Mouse (Mus musculus): Measurements from ENCODE around the gene Col8a1.
A peak's percentile ranks its signal among the peaks of the same experiment; 100 is the strongest.

The Col8a1 gene

GRCm38 (mm10) chr16:57672251-57672650, 82.3 kb downstream of the Col8a1 start:
- DNase-seq (ENCODE audit: low spot score): no peak

GRCm38 (mm10) chr16:57671637-57672036, 82.9 kb downstream of the Col8a1 start:
- no peak for DNase-seq (ENCODE audit: low spot score)

GRCm38 (mm10) chr16:57669348-57669747, 85.2 kb downstream of the Col8a1 start:
- DNase-seq (ENCODE audit: low spot score): no peak

- no peak for DNase-seq (ENCODE audit: low spot score)
Measured at GRCm38 (mm10) chr16:57662661-57663060, 91.9 kb downstream of the Col8a1 start.

GRCm38 (mm10) chr16:57649888-57650287, 104.6 kb downstream of the Col8a1 start:
- DNase-seq (ENCODE audit: low spot score): no peak

- no peak for DNase-seq (ENCODE audit: low spot score)
Measured at GRCm38 (mm10) chr16:57641346-57641885, 113.1 kb downstream of the Col8a1 start.

GRCm38 (mm10) chr16:57634766-57635165, 119.8 kb downstream of the Col8a1 start:
- DNase-seq (ENCODE audit: low spot score): no peak

- DNase-seq (ENCODE audit: low spot score): peak; percentile 52
Measured at GRCm38 (mm10) chr16:57634191-57634590, 120.3 kb downstream of the Col8a1 start.

- peak; percentile 23 for DNase-seq (ENCODE audit: low spot score)
Measured at GRCm38 (mm10) chr16:57611768-57612167, 142.8 kb downstream of the Col8a1 start.

- DNase-seq (ENCODE audit: low spot score): peak; percentile 79
Measured at GRCm38 (mm10) chr16:57606444-57607227, 147.9 kb downstream of the Col8a1 start, which contains the start of gene Cmss1. TSS of gene Cmss1 (minus strand) at chr16:57606864.

- no peak for DNase-seq (ENCODE audit: low spot score)
Measured at GRCm38 (mm10) chr16:57601031-57601430, 153.5 kb downstream of the Col8a1 start.

- DNase-seq (ENCODE audit: low spot score): peak; percentile 35
Measured at GRCm38 (mm10) chr16:57597295-57597957, 157.1 kb downstream of the Col8a1 start.

GRCm38 (mm10) chr16:57593422-57594157, 160.9 kb downstream of the Col8a1 start:
- DNase-seq (ENCODE audit: low spot score): peak; percentile 73

GRCm38 (mm10) chr16:57585201-57585600, 169.3 kb downstream of the Col8a1 start:
- no peak for DNase-seq (ENCODE audit: low spot score)

- DNase-seq (ENCODE audit: low spot score): peak; percentile 61
Measured at GRCm38 (mm10) chr16:57582008-57582407, 172.5 kb downstream of the Col8a1 start.

GRCm38 (mm10) chr16:57580041-57580440, 174.5 kb downstream of the Col8a1 start:
- peak; percentile 36 for DNase-seq (ENCODE audit: low spot score)

- DNase-seq (ENCODE audit: low spot score): no peak
Measured at GRCm38 (mm10) chr16:57577519-57577918, 177.0 kb downstream of the Col8a1 start.

- DNase-seq (ENCODE audit: low spot score): no peak
Measured at GRCm38 (mm10) chr16:57575764-57576388, 178.7 kb downstream of the Col8a1 start.
